9 mouse cellular contexts compared by ENCODE assay signal in genomic region chr17:86618431-86618861, GRCm38 (mm10).
DNase-seq lines count a peak whose midpoint lies in the region; ATAC-seq lines count a peak whose summit lies in the region.
"Had no signal": no experiment of that assay in that cellular context is flagged by ENCODE, and none has a peak within 500 bp of the region (broad histone marks: within the 10 kb centered on the region; RNA-seq: fewer than 3 reads in every experiment).

No protein-coding gene starts in this region.

- H3K27ac ChIP-seq in heart, embryonic 14.5 days (replicated peaks in 1 of 2; ENCODE audit: control insufficient read depth in 1 of 2, insufficient read depth in 1 of 2, low read depth in 2 of 2, low read length in 2 of 2) = peak overlapping the region; percentile 2 to 43; a peak in 3 of 4 replicates
- H3K27ac ChIP-seq: liver, embryonic 15.5 days had no signal

- peaks cover 17 to 18% of the 10 kb centered on the region in 2 experiments for H3K4me1 ChIP-seq in heart, embryonic 14.5 days (ENCODE audit: control insufficient read depth in 2 of 2, insufficient read depth in 2 of 2, low read length in 2 of 2)
- H3K4me1 ChIP-seq: liver, embryonic 15.5 days had no signal

- no peak overlapping the region for H3K4me2 ChIP-seq in heart, embryonic 14.5 days (ENCODE audit: low read length)
- H3K4me2 ChIP-seq: liver, embryonic 15.5 days had no signal

- H3K4me3 ChIP-seq in heart, embryonic 14.5 days (ENCODE audit: control insufficient read depth in 1 of 2, insufficient read depth in 1 of 2, low read depth in 1 of 2, low read length in 2 of 2) = no peak overlapping the region
- H3K4me3 ChIP-seq: liver, embryonic 15.5 days had no signal

- ATAC-seq in heart, embryonic 14.5 days (ENCODE audit: insufficient number of reproducible peaks, insufficient read depth, low FRiP score, low read depth) = no peak
- no peak for ATAC-seq in activated CD4-positive, CD25-positive, alpha-beta regulatory T cell, adult 4 months

- 47% methylated on average over 4 of the region's 4 CpGs for WGBS in heart, embryonic 14.5 days

- peak; percentile 27 for DNase-seq in gastrocnemius, postnatal 14 days
- DNase-seq in gastrocnemius, adult 18-20 months (ENCODE audit: low spot score) = no peak
- peak; percentile 42 for DNase-seq in adrenal gland, postnatal 25 days
- DNase-seq in kidney, postnatal 14 days = peak; percentile 73
- no peak for DNase-seq in retina, postnatal 1 day
- no peak for DNase-seq in cerebellum, adult 11-12 months

- peaks cover 6% of the 10 kb centered on the region for H3K36me3 ChIP-seq in heart, embryonic 14.5 days (ENCODE audit: control insufficient read depth, insufficient read depth, low read length)
- H3K36me3 ChIP-seq: liver, embryonic 15.5 days had no signal

- H3K9me3 ChIP-seq in heart, embryonic 14.5 days (ENCODE audit: control insufficient read depth, low read length) = no peaks in the 10 kb centered on the region
- H3K9me3 ChIP-seq: liver, embryonic 15.5 days had no signal

- intact Hi-C loops in gastrocnemius, postnatal 14 days (cut with DNase I; ENCODE audit: low total_unique reads) = no loop called here

- H3K27me3 ChIP-seq in heart, embryonic 14.5 days (ENCODE audit: control insufficient read depth, insufficient read depth, low read length) = no peaks in the 10 kb centered on the region
- H3K27me3 ChIP-seq: liver, embryonic 15.5 days had no signal

- no peak overlapping the region for H3K9ac ChIP-seq in heart, embryonic 14.5 days (ENCODE audit: low read length)
- H3K9ac ChIP-seq: liver, embryonic 15.5 days had no signal

Comparison
In these comparisons a context has a peak if more than half of its experiments do, and no peak if none do; other contexts are left out.
1. DNase-seq: peak in gastrocnemius, postnatal 14 days (single experiment), adrenal gland, postnatal 25 days (single experiment) and kidney, postnatal 14 days (single experiment); none in gastrocnemius, adult 18-20 months (single experiment), retina, postnatal 1 day (single experiment) and cerebellum, adult 11-12 months (single experiment).